Mouse (Mus musculus) testis, adult 2 months (tissue): ENCODE data around the gene Apol6. TPM values are rescaled to one million over a fixed set of nuclear protein-coding genes. Genes with fewer than 3 reads are reported as not detected.

Experiments
- H3K27ac ChIP-seq: fragments of 200-500 bp; 2 replicates; pipeline ENCODE4 v1.5.1; 2012; ENCODE audit warnings: low read depth, low read length; ENCODE audit not compliant: control insufficient read depth, insufficient read depth
- H3K27me3 ChIP-seq: fragments of 200-500 bp; 2 replicates; pipeline ENCODE4 v1.6.1; 2012; ENCODE audit warnings: mild to moderate bottlenecking, low read length, moderate library complexity; ENCODE audit not compliant: control insufficient read depth, insufficient read depth
- H3K36me3 ChIP-seq: fragments of 200-500 bp; 2 replicates; pipeline ENCODE4 v1.6.1; 2012; ENCODE audit warnings: mild to moderate bottlenecking, low read length; ENCODE audit not compliant: control insufficient read depth, insufficient read depth
- H3K4me1 ChIP-seq: fragments of 200-500 bp; 2 replicates; pipeline ENCODE4 v1.6.1; 2012; ENCODE audit warnings: low read length; ENCODE audit not compliant: control insufficient read depth, insufficient read depth
- H3K4me3 ChIP-seq: fragments of 200-500 bp; 2 replicates; pipeline ENCODE4 v1.5.1; 2012; ENCODE audit warnings: low read depth, mild to moderate bottlenecking, low read length, moderate library complexity, mixed read lengths; ENCODE audit not compliant: control insufficient read depth
- CTCF ChIP-seq: fragments of 200-500 bp; IDR thresholded peaks from 2 replicates; pipeline ENCODE4 v1.5.1; 2012; ENCODE audit warnings: low read depth, mild to moderate bottlenecking, inconsistent platforms, low read length, moderate library complexity; ENCODE audit not compliant: control insufficient read depth, insufficient read depth, insufficient replicate concordance
- POLR2A ChIP-seq: fragments of 200-500 bp; IDR thresholded peaks from 2 replicates; pipeline ENCODE4 v1.6.1; 2012; ENCODE audit warnings: low read depth, mild to moderate bottlenecking, inconsistent platforms, low read length, moderate library complexity; ENCODE audit not compliant: control insufficient read depth
- polyA plus RNA-seq: library from polyadenylated mRNA; depleted of rRNA; stranded (reverse); fragments of >200 nt; gene quantifications from 2 replicates; pipeline ENCODE4 v1.2.3, GENCODE M21; 2012

Apol6 gene
- polyA plus RNA-seq, 1 experiment = 0.68 TPM

DNA sequence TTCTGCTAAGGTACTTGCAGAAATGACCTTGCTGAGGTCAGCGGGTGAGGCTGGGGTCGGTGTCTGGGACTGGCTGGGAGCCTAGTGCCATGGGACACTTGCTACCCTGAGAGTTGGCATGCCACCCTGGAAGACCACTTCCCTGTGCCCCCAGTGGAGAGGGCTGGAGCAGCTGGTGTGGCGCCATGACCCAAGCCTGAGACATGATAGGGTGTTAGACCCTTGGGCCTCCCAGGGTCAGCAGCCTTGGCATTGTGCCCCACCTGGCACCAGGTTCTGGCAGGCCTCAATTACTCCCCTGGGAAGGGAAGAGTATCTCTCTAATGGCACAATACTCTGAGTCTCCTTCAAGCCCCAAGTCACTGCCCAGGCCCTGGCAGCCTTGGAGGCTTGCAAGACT lies 23.5 kb upstream of the Apol6 start:
- no peak overlapping the region for H3K27ac ChIP-seq
- no peak overlapping the region for H3K4me3 ChIP-seq
- TF ChIP-seq POLR2A = no peak
- H3K36me3 ChIP-seq = no peaks in the 10 kb centered on the region
- H3K27me3 ChIP-seq = no peaks in the 10 kb centered on the region
- H3K4me1 ChIP-seq = no peaks in the 10 kb centered on the region

DNA sequence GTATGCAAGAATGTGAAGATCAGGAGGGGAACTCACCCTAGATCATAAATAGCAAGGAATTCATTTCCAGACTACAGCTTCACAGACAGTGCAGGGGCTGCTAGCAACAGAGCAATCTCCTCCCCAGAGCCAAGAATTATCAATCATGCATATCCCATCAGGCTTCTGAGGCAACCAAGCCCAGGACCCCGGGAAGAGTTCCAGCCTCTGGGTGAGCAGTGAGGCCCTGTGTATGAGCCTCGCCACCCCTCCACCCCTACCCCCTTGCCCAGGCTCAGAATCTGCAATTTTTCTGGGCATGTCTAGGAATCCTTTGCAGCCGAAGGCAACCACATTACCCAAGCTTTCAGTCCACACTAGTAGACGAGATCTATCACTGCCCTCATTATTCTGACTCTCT lies 22.7 kb upstream of the Apol6 start:
- Histone ChIP-seq H3K36me3 (no peaks in the 10 kb centered on the region), H3K4me3 (no peak overlapping the region), H3K4me1 (no peaks in the 10 kb centered on the region), H3K27me3 (no peaks in the 10 kb centered on the region), H3K27ac (no peak overlapping the region)
- TF ChIP-seq POLR2A (no peak), CTCF (no peak)

DNA sequence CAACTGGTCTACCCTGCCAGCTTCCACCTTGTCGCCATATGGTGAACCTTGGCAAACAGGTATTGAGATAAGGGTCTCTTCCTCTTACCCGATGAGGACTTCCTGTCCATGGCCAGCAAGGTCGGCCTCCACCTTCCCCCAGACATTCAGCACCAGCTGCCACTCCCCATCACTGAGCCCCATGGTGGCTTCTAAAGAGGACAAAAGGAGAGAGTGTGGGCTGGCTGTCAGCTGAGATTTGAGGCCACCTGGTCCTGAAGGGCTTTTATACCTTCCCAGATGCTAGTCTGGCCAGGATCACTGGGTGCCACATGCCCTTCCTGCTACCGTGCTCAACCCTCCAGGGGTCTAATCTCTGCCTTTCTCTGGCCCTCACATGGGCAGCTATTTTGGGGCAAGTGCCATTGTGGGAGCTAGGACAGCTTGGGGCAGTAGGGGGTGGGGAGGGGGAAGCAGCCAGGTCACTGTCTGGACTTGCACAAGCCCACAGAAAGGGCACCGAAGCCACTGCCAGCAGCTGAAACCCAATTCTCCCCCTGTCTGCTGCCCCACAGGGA lies 22.1 kb upstream of the Apol6 start:
- H3K27ac ChIP-seq = no peak overlapping the region
- H3K4me1 ChIP-seq = peaks cover 2% of the 10 kb centered on the region; the same call in 1 of the 2 replicates
- H3K4me3 ChIP-seq = no peak overlapping the region
- no peaks in the 10 kb centered on the region for H3K27me3 ChIP-seq
- no peaks in the 10 kb centered on the region for H3K36me3 ChIP-seq
- no peak for TF ChIP-seq CTCF
- TF ChIP-seq POLR2A = no peak

DNA sequence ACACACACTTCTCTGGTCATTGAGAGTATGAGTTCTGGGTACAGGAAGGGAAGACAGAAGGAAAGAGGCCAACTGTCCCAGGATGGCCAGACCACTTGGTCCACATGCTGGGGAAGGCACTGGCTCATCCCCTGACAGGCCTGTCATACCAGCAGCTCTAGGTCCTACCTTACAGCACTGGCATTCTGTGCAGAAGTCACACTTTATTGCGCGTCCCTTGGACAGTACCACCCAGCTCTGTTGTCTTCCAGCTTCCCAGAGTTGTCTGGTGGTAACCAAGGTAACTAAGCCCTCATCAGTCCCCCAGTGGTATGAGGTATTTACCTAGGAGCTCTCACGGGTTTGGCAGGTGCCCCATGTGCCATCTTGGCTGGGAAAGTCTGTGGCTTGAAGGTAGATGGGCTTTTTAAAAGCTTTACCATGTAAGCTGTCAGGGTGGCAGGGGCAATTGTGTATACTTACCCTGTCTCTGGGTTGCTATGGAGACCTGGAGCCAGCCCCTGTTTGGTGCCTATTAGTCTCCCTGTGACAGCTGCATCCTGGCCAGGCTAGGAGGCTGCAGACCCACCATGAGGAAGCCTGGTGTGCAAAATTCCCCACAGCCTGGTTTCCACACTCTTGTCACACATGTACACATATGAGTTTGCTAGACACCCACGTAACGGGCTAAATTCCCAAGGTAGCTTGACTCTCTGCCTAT lies 18.5 kb upstream of the Apol6 start:
- H3K27me3 ChIP-seq = no peaks in the 10 kb centered on the region
- no peaks in the 10 kb centered on the region for H3K36me3 ChIP-seq
- no peak overlapping the region for H3K4me3 ChIP-seq
- no peak overlapping the region for H3K27ac ChIP-seq
- H3K4me1 ChIP-seq = peaks cover 3% of the 10 kb centered on the region; the same call in 1 of the 2 replicates
- TF ChIP-seq POLR2A (no peak), CTCF (no peak)

DNA sequence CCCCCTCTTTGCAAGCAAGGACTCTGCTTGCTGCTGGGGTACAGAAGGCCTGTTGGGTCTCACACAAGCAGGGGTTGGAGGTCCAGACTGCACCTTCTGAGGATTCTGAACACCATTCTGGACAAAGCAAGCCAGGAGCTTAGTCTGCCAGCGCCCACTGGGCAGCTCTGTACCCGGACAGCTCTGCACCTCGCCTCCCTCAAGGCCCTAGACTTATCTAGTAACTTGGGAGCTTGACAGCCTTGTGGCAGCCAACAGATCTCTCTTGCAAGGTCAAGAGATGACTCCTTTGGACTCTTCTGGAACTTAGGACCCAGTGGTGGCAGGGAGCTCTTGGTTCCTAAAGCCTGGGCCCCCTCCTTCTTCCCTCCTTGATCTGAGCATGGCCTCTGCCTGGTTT lies 17.4 kb upstream of the Apol6 start:
- Histone ChIP-seq H3K27ac (no peak overlapping the region), H3K27me3 (no peaks in the 10 kb centered on the region), H3K4me1 (peaks cover 3% of the 10 kb centered on the region; the same call in 1 of the 2 replicates), H3K36me3 (no peaks in the 10 kb centered on the region), H3K4me3 (no peak overlapping the region)
- TF ChIP-seq POLR2A (no peak), CTCF (no peak)

DNA sequence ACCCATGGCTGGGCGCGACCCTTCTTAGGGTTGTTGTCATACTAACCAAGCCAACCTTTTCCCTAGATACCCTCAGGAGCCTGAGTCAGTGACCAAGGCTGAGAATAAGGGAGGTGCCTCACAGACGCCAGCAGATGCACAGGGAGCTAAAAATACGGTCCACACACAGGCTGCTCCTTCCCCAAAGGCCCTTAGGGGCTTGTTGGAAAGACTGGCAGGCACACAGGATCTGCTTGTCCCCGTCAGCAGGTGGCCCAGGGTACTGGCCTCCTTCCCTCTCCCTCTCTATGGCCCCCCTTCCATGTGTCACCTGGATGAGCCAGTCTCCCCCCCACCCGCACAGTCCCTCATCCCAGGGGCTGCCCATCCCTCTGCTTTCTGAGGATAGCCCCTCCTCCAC lies 16.9 kb upstream of the Apol6 start:
- TF ChIP-seq POLR2A (no peak), CTCF (no peak)
- Histone ChIP-seq H3K4me3 (no peak overlapping the region), H3K27ac (no peak overlapping the region)

DNA sequence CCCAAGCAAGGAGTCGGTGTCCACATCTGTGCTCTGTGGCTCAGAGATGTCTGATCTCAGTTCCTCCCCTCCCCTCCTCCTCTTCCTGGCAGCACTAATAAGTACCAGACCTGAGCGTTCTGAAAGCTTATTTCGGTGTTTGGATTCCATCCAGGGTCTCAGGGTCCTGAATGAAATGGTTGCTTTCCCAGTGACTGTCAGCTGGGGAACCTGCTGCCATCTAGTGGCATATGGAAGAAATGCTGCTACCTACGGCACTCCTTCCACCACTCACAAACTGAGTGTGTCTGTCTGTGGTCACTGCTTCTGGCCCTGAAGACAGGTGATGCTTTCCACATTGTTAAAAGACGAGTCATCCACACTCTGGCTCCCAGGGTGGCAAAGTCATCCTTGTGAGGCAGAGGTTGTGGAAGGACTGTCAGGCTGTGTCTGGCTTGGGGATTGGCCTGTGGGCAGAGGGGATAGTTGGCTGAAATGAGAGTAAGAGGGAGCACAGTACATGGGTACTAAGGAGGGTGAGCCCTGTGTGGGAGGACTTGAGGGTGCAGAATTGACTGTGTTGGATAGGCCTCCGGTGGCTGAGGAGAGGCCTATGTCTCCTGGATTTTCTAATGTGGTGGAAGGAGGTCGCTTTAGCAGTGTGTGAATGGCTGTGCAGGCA lies 15.1 kb upstream of the Apol6 start:
- peak; percentile 77; the same call in 1 of the 2 replicates for TF ChIP-seq CTCF
- TF ChIP-seq POLR2A = no peak
- no peak overlapping the region for H3K27ac ChIP-seq

More for the DNA sequence above, 16.9 kb upstream of the Apol6 start:
- Histone ChIP-seq H3K36me3 (no peaks in the 10 kb centered on the region), H3K4me1 (peaks cover 3% of the 10 kb centered on the region; the same call in 1 of the 2 replicates), H3K27me3 (no peaks in the 10 kb centered on the region)

DNA sequence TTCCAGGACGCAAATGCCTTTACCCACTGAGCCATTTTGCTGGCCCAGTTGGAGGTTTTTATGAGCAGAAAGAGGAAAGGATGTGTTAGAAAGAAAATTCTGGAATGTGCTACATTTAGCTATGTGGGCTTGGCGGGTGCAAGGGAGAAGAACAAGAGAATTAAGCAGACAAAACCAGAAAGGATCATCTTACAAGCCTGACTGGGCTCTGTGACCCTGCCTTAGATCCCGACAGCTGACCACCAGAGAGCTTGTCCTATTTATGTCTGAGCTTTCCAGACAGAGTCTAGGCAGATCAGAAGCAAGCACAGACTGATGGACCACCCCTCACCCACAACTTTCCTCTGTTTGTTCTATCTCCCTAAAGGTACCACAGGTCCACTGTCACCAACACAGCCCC lies 13.3 kb upstream of the Apol6 start:
- no peak overlapping the region for H3K27ac ChIP-seq
- TF ChIP-seq CTCF (no peak), POLR2A (no peak)

More for the DNA sequence above, 15.1 kb upstream of the Apol6 start:
- peaks cover 3% of the 10 kb centered on the region; the same call in 1 of the 2 replicates for H3K4me1 ChIP-seq
- H3K36me3 ChIP-seq = no peaks in the 10 kb centered on the region
- no peaks in the 10 kb centered on the region for H3K27me3 ChIP-seq
- H3K4me3 ChIP-seq = no peak overlapping the region

More for the DNA sequence above, 13.3 kb upstream of the Apol6 start:
- Histone ChIP-seq H3K27me3 (no peaks in the 10 kb centered on the region), H3K36me3 (no peaks in the 10 kb centered on the region), H3K4me3 (no peak overlapping the region), H3K4me1 (peaks cover 5% of the 10 kb centered on the region)
